Mouse (Mus musculus): ENCODE results near the gene Nf2.
"Not testable (repeated sequence)": the region's sequence is repeated elsewhere in the genome, so short reads cannot be mapped to it uniquely, and the experiment has no call there.

DNA sequence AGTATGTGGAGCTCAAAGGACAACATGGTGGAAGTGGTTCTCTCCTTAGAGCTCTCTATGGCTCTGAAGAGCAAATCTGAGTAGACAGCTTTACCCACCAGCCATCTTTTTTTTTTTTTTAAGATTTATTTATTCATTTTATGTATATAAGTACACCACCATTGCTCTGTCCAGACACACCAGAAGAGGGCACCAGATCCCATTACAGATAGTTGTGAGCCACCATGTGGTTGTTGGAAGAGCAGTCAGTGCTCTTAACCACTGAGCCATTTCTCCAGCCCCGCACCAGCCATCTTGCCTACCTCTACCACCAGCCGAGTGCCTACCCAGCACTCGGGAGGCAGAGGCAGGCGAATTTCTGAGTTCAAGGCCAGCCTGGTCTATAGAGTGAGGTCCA is 26.9 kb downstream of the Nf2 start:
- peak; percentile 37 for TF ChIP-seq CTCF (IDR thresholded peaks at IDR 0.05; ENCODE audit: low read depth, low read length)
- TF ChIP-seq POLR2A (IDR thresholded peaks at IDR 0.05; ENCODE audit: insufficient read depth, low read length); EP300 (IDR thresholded peaks at IDR 0.05; ENCODE audit: insufficient read depth, low read depth, low read length): not testable (repeated sequence)
